Mouse (Mus musculus) cerebellum, postnatal 4 days (tissue): ENCODE measurements around the gene Eapp.
"Not testable (repeated sequence)": the region's sequence is repeated elsewhere in the genome, so short reads cannot be mapped to it uniquely, and the experiment has no call there.

ENCODE experiments used
- DNase-seq, 2 experiments: peaks; one replicate each; pipeline ENCODE4 v3.0.0; 2022; ENCODE audit warnings: low spot score in 2 of 2, mixed read lengths in 1 of 2

The Eapp gene

GRCm38 (mm10) chr12:54695511-54696241 is at the start of gene Eapp:
Eapp (minus strand) TSS chr12:54695897.
- DNase-seq: peak; percentile 88 to 95

GRCm38 (mm10) chr12:54738661-54739243 is 43.1 kb upstream of the Eapp start:
- DNase-seq: not testable (repeated sequence)

- not testable (repeated sequence) for DNase-seq
Observed at GRCm38 (mm10) chr12:54737891-54738660, 42.4 kb upstream of the Eapp start.

- peak in 1 of 2 experiments; percentile 32 for DNase-seq
Observed at GRCm38 (mm10) chr12:54734307-54735131, 38.8 kb upstream of the Eapp start.

- DNase-seq: not testable (repeated sequence)
Observed at GRCm38 (mm10) chr12:54729140-54730059, 33.7 kb upstream of the Eapp start.

GRCm38 (mm10) chr12:54718871-54719786 is 23.4 kb upstream of the Eapp start:
- not testable (repeated sequence) for DNase-seq

DNA sequence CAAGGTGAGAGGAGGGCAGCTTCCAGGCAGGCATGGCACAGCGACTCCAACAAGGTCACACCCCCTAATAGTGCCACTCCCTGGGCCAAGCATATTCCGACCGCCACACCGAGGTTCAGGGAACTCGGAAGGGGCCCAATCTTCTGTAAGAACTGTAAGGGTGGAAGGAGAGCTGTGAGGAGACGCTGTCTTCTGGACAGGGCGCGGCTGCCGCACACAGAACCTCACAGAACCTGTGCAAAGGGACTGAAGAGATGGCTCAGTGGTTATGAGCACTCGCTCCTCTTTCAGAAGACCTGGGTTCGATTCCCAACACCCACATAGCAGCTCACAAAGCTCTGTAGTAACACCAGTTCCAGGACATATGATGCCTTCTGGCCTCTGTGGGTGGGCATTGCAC is 21.8 kb upstream of the Eapp start:
- DNase-seq: not testable (repeated sequence)

DNA sequence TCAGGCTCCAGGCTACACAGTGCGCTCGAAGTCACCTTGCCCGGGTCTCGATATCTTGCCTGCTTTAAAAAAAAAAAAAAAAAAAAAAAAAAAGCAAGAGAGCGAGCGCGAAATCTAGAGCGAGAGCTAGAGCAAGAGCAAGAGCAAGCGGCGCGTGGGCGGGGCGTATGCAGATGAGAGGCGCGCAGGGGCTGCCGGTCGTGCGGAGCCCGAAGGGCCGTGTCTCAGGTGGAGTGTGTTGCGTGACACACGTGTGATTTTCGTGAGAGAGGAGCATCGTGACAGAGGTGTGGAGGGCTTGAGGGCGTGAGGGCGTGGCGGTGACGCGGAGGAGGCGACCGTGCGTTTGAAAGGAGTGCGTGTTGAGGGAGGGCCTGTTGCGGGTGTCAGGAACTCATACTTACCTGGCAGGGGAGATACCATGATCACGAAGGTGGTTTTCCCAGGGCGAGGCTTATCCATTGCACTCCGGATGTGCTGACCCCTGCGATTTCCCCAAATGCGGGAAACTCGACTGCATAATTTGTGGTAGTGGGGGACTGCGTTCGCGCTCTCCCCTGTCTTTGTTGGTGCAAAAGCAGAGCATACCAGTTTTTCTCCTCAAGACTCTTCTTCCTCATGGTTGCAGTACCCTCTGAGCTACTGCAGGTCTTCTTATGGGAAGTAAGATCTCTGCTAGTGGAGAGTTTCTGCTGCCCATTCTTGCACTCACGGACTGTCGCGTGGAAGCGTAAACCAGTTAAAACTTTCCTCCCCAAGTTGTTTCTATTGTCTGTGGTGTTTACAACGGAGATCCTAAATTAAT is 18.3 kb upstream of the Eapp start:
- DNase-seq: not testable (repeated sequence)

- DNase-seq: peak in 1 of 2 experiments; percentile 39
Observed at GRCm38 (mm10) chr12:54710494-54710879, 14.8 kb upstream of the Eapp start.

- peak in 1 of 2 experiments; percentile 0 for DNase-seq
Observed at GRCm38 (mm10) chr12:54709691-54710493, 14.2 kb upstream of the Eapp start.

DNA sequence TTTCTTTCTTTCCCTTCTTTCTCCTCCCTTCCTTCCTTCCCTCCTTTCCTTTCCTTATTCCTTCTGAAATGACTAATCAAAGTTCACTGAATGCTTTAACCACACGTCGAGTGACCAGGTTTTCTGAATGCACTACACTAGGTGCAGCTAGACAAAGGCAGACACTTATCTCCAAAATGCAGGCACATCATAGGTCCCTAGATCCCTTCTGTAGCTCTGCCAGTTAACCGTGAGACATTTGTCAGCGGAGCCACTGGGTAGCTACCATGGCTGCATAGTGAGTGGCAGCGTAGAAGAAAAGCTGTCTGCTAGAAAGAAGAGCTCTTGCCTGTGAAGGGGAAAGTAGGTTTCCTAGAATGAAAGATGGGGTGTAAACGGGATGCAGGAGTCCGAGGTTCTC is 3.7 kb upstream of the Eapp start:
- DNase-seq: no peak

- DNase-seq: peak in 1 of 2 experiments; percentile 17
Observed at GRCm38 (mm10) chr12:54697791-54698250, 2.1 kb upstream of the Eapp start.

DNA sequence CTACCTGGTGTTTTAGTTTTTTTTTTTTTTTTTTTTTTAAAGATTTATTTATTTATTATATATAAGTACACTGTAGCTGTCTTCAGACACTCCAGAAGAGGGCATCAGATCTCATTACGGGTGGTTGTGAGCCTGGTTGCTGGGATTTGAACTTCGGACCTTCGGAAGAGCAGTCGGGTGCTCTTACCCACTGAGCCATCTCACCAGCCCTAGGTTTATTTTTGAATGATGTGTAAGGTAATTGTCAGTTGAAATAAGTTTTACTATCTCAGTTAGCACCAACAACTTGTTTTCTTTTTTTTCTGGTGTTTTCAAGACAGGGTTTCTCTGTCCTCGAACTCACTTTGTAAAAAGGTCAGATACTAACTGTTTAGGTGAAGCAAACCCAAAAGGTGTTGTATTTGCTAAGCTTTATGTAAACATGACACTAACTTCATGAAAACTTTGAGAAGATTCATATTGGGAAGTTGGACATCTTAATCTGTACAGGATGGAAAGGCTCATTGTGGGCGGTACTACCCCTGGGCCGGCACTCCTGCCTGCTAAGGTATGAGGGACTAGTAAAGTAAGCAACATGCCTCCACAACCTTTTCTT is 1.4 kb upstream of the Eapp start:
- peak in 1 of 2 experiments; percentile 12 for DNase-seq

DNA sequence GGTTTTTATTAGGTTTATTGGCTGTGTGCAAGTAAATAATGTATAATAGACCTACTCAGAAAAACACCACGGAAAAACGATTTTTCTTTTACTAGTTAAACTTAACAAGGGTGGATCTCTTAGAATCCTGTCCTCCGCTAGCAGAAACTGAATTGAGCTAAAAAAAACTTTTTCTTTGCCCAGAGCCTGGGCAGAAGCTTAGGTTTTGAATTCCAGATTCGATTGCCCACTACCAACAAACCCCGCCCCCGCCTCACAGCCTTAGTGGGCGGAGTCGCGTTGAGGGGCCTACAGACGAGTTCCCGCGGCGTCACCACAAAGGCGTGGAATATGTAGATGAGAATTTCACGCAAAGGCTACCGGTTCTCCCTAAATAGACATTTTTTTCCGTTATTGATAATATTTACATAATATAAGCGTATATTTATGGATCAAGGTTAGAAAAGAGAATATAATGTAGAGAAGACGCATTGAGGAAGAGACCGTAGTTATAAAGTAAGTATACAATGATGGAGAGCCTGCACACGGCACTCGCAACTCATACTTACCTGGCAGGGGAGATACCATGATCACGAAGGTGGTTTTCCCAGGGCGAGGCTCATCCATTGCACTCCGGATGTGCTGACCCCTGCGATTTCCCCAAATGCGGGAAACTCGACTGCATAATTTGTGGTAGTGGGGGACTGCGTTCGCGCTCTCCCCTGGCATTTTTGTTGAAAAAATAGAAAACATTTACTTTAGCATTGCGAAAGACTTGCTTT is 725 bp upstream of the Eapp start:
- DNase-seq: peak; percentile 75 to 93

- no peak for DNase-seq
Observed at GRCm38 (mm10) chr12:54694847-54695510, 718 bp downstream of the Eapp start.

DNA sequence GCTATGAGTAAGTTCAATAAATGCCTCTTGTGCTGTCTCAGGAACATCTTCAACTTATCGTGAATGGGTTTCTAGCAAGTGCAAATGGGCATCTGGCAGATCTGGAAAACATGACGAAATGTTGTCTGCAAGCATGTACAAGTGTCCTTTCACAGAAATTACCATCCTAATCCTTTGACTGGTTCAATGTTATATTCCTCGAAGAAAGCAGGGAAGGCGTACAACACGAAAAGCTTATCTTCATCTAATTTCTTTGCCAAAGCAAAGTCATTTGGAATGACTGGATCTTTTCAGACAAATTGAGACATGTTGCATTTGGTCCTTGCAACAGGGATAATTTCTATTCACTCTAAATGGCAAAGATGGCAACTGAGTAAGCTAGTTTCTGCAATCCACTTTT is 6.6 kb downstream of the Eapp start:
- DNase-seq: no peak
